Mouse (Mus musculus) stomach, embryonic 15.5 days (tissue): ENCODE results near the gene D630023F18Rik. TPM values are rescaled to one million over a fixed set of nuclear protein-coding genes. Genes with fewer than 3 reads are reported as not detected.

Experiments
- ATAC-seq: fragments of 200-750 bp; cut with Nextera tagmentation; 2 replicates; pipeline ENCODE4 v1.8.0; 2017; ENCODE audit warnings: low read depth, moderate number of reproducible peaks, moderate TSS enrichment; ENCODE audit not compliant: insufficient read depth, low FRiP score
- H3K27ac ChIP-seq: fragments of 300-500 bp; sonication (generic); 2 replicates; pipeline ENCODE4 v1.5.1; 2015; ENCODE audit warnings: mild to moderate bottlenecking, inconsistent platforms
- H3K27me3 ChIP-seq: fragments of 300-500 bp; sonication (generic); replicated peaks from 2 replicates; pipeline ENCODE4 v1.6.1; 2015; ENCODE audit warnings: inconsistent platforms
- H3K36me3 ChIP-seq: fragments of 300-500 bp; sonication (generic); 2 replicates; pipeline ENCODE4 v1.6.1; 2015; ENCODE audit warnings: inconsistent platforms
- H3K4me1 ChIP-seq: fragments of 300-500 bp; sonication (generic); 2 replicates; pipeline ENCODE4 v1.6.1; 2015; ENCODE audit warnings: inconsistent platforms
- H3K4me2 ChIP-seq: fragments of 300-500 bp; sonication (generic); 2 replicates; pipeline ENCODE4 v1.6.1; 2015; ENCODE audit warnings: mild to moderate bottlenecking, inconsistent platforms
- H3K4me3 ChIP-seq: fragments of 300-500 bp; sonication (generic); replicated peaks from 2 replicates; pipeline ENCODE4 v1.5.1; 2015; ENCODE audit warnings: inconsistent platforms
- H3K9ac ChIP-seq: fragments of 300-500 bp; sonication (generic); 2 replicates; pipeline ENCODE4 v1.6.1; 2015; ENCODE audit warnings: inconsistent platforms
- H3K9me3 ChIP-seq: fragments of 300-500 bp; sonication (generic); 2 replicates; pipeline ENCODE4 v1.6.1; 2016; ENCODE audit warnings: inconsistent platforms
- WGBS: fragments of 180-500 bp; shearing (Covaris S2); methylation state at CpG from one replicate; pipeline ENCODE4 v1.1.7; 2015; 5-methylcytosine and 5-hydroxymethylcytosine counted together
- polyA plus RNA-seq: library from polyadenylated mRNA; unstranded; fragments of >200 nt; fragmentation: Nextera tagmentation; extraction: Ambion mirVana; gene quantifications from 2 replicates; pipeline ENCODE4 v1.2.1, GENCODE M21; 2015

Gene D630023F18Rik
- polyA plus RNA-seq, 1 experiment from 2014 or later = 0.26 TPM

DNA sequence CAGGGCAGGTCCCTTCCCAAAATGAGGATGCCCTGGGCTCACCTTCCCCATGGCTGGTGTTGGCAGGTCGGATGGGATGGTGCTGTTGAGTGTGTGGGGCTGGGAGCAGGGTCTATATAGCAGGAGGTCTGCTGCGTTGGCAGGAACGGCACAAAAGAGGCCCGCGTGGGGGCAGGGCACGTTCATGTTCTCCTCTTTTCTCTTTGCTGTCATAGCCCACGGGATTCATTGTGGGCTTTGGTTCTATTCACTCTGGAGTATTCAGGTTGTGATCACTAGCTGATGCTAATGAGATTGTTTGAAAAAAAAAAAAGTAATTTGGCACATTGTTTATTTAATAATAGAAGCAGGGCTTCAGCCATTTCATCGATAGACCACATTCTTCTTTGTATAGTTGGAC is 59.7 kb downstream of the D630023F18Rik start, which contains the start of gene Crygd:
TSS of gene Crygd (minus strand) at position 101 of the 400 bp plus-strand sequence.
- Histone ChIP-seq H3K4me1 (no peaks in the 10 kb centered on the region), H3K4me2 (no peak within 1 kb of the TSS), H3K27me3 (no peaks in the 10 kb centered on the region), H3K36me3 (no peaks in the 10 kb centered on the region), H3K9me3 (no peaks in the 10 kb centered on the region), H3K4me3 (no peak within 1 kb of the TSS), H3K27ac (no peak within 1 kb of the TSS), H3K9ac (no peak within 1 kb of the TSS)
- 83% methylated on average over 8 of the region's 8 CpGs for WGBS
- no peak for ATAC-seq

Other genes starting within 250 kb of the D630023F18Rik start
- gene Plekhm3, start 166.4 kb downstream of the D630023F18Rik start, polyA plus RNA-seq = 5.7 and 7.4 TPM in 2 replicates
- 0.95 and 1.0 TPM in 2 replicates for gene Akr1cl, start 90.5 kb downstream of the D630023F18Rik start, polyA plus RNA-seq
- not detected in 2 replicates for gene Cryge, start 72.1 kb downstream of the D630023F18Rik start, polyA plus RNA-seq
- not detected in 2 replicates for gene Crygd, start 59.8 kb downstream of the D630023F18Rik start, polyA plus RNA-seq
- gene Crygc, start 49.5 kb downstream of the D630023F18Rik start, polyA plus RNA-seq = not detected in 2 replicates
- gene Crygb, start 40.9 kb downstream of the D630023F18Rik start, polyA plus RNA-seq = not detected in 2 replicates
- not detected in 2 replicates for gene Cryga, start 19.8 kb downstream of the D630023F18Rik start, polyA plus RNA-seq
- not detected in 2 replicates for gene Gm28845, start 3.7 kb downstream of the D630023F18Rik start, polyA plus RNA-seq
- gene Idh1, start 63.3 kb upstream of the D630023F18Rik start, polyA plus RNA-seq = 159 and 161 TPM in 2 replicates
- gene Pikfyve, start 63.5 kb upstream of the D630023F18Rik start, polyA plus RNA-seq = 7.7 and 10.2 TPM in 2 replicates
- gene Pth2r, start 158.8 kb upstream of the D630023F18Rik start, polyA plus RNA-seq = not detected in 2 replicates